ENCODE assay signal across 22 mouse cellular contexts in the genomic region with DNA sequence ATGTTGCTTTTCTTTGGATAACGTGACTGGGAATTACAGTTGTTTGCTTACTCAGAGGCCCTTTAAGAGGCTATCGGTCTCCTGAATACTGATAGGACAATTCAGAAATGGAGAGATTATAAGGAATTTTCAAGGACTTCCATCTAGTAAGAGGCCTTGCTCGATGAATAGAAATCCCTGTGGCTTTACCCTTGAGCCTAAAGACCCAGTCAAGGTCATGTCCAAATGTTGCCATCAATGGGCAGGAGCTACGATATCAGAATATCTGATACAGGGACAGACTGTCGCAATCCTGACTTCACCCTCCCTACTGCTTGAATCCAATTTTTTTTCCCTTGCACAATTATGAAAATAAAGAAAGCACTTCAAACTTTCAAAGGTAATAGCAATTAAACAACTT.
DNase-seq lines count a peak whose midpoint lies in the region; ATAC-seq and TF ChIP-seq lines count a peak whose summit lies in the region.
"Had no signal": no experiment of that assay in that cellular context is flagged by ENCODE, and none has a peak within 500 bp of the region (broad histone marks: within the 10 kb centered on the region; RNA-seq: fewer than 3 reads in every experiment).

No protein-coding gene starts in this region.

- TF ChIP-seq CTCF in lung, postnatal 0 days (IDR thresholded peaks at IDR 0.05), result no peak

- H3K27ac ChIP-seq in lung, postnatal 0 days (ENCODE audit: low read length), result no peak overlapping the region
- H3K27ac ChIP-seq: embryonic facial prominence, embryonic 13.5 days; embryonic facial prominence, embryonic 15.5 days; forebrain, embryonic 10.5 days; forebrain, embryonic 12.5 days had no signal

- no peaks in the 10 kb centered on the region for H3K27me3 ChIP-seq in lung, postnatal 0 days (replicated peaks; ENCODE audit: insufficient read depth, low read length)
- H3K27me3 ChIP-seq: forebrain, embryonic 12.5 days had no signal

- TF ChIP-seq EP300 in lung, postnatal 0 days (IDR thresholded peaks at IDR 0.05), result no peak

- no peaks in the 10 kb centered on the region for H3K36me3 ChIP-seq in lung, postnatal 0 days (ENCODE audit: insufficient read depth, low read length)
- H3K36me3 ChIP-seq: embryonic facial prominence, embryonic 13.5 days; embryonic facial prominence, embryonic 15.5 days; forebrain, embryonic 10.5 days; forebrain, embryonic 12.5 days had no signal

- no peaks in the 10 kb centered on the region for H3K9me3 ChIP-seq in lung, postnatal 0 days (ENCODE audit: low read length)
- H3K9me3 ChIP-seq: embryonic facial prominence, embryonic 13.5 days; embryonic facial prominence, embryonic 15.5 days; forebrain, embryonic 10.5 days; forebrain, embryonic 12.5 days had no signal

- peak; percentile 23 for DNase-seq in heart, adult 11 months
- DNase-seq in heart, postnatal 14 days, result no peak
- peak; percentile 9 for DNase-seq in lung, postnatal 0 days (ENCODE audit: low spot score)
- DNase-seq in lung, postnatal 10 days, result no peak
- peak; percentile 63 for DNase-seq in testis, postnatal 14 days (ENCODE audit: low spot score)
- no peak for DNase-seq in testis, postnatal 10 days (ENCODE audit: low spot score)
- DNase-seq: adrenal gland, adult 8-10 months; adrenal gland, postnatal 25 days; cerebellum, adult 11 months; cerebellum, adult 18-20 months; cerebellum, adult 8-10 months; cerebellum, adult 9-11 months; cerebellum, postnatal 14 days; cerebellum, postnatal 36 days; embryo, embryonic 11 days had no signal

- 0 out of 2 replicates have a peak, but pooled peaks cover 6% of the 10 kb centered on the region for H3K4me1 ChIP-seq in lung, postnatal 0 days (ENCODE audit: insufficient read depth, low read depth, low read length)
- H3K4me1 ChIP-seq: embryonic facial prominence, embryonic 13.5 days had no signal

- H3K4me3 ChIP-seq in lung, postnatal 0 days (ENCODE audit: low read depth, low read length), result no peak overlapping the region
- H3K4me3 ChIP-seq: embryonic facial prominence, embryonic 13.5 days; embryonic facial prominence, embryonic 15.5 days; erythroblast, embryonic 14.5 days; forebrain, embryonic 10.5 days; forebrain, embryonic 12.5 days had no signal

- intact Hi-C loops in heart, postnatal 14 days (cut with DNase I), result no loop called here

- H3K4me2 ChIP-seq in lung, postnatal 0 days (replicated peaks; ENCODE audit: low read depth, low read length), result no peak overlapping the region
- H3K4me2 ChIP-seq: embryonic facial prominence, embryonic 13.5 days; embryonic facial prominence, embryonic 15.5 days; forebrain, embryonic 12.5 days had no signal

- no peak for ATAC-seq in lung, postnatal 0 days
- ATAC-seq: forebrain, embryonic 14.5 days; forebrain, embryonic 16.5 days had no signal

- WGBS in lung, postnatal 0 days, result 53% methylated on average over 5 of the region's 5 CpGs

- H3K9ac ChIP-seq in lung, postnatal 0 days (replicated peaks; ENCODE audit: low read depth), result no peak overlapping the region
- H3K9ac ChIP-seq: embryonic facial prominence, embryonic 13.5 days; embryonic facial prominence, embryonic 15.5 days; forebrain, embryonic 12.5 days had no signal

Comparison
In these comparisons a context has a peak if more than half of its experiments do, and no peak if none do; other contexts are left out.
1. DNase-seq: peak in heart, adult 11 months (single experiment), lung, postnatal 0 days (single experiment) and testis, postnatal 14 days (single experiment); none in heart, postnatal 14 days (0 of 2), lung, postnatal 10 days (single experiment) and testis, postnatal 10 days (single experiment).